Mouse (Mus musculus): Measurements from ENCODE around the gene Cwc27.

- TF ChIP-seq CTCF (IDR thresholded peaks at IDR 0.05; ENCODE audit: low read depth, low read length) (no peak), POLR2A (IDR thresholded peaks at IDR 0.05; ENCODE audit: borderline replicate concordance, low read depth, low read length) (no peak)
Observed at GRCm38 (mm10) chr13:104863127-104863979, 46.4 kb upstream of the Cwc27 start, which contains the start of gene Shisal2b.
